Mouse (Mus musculus): ENCODE measurements around the gene Lmf1.

DNA sequence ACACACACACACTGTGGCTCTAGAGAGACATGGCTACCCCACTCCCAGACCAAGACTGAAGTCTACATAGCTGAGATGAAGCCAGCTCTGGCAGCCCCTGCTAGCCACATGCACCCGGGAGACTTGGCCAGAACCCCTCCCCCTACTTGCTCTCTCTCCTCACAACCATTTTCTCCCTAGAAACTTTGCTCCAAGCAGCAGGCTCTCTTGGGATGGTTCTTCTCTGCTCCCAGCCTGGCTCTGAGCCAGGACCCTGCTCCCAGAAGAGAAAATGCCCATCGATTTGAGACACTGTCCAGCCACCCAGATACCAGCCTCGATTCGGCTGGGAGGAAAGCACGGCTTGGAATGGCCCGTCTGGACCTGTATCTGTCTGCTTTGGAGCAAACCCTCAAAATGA lies 13.6 kb upstream of the Lmf1 start:
- TF ChIP-seq GATA1 (IDR thresholded peaks at IDR 0.05; ENCODE audit: low read length): no peak
- TF ChIP-seq TAL1 (IDR thresholded peaks at IDR 0.05; ENCODE audit: low read length): no peak

Data from erythroblast, embryonic 14.5 days (primary cell).